Mouse (Mus musculus): Measurements from ENCODE around the gene Letm1. TPM values are rescaled to one million over a fixed set of nuclear protein-coding genes. Genes with fewer than 3 reads are reported as not detected.

Gene Letm1
- polyA plus RNA-seq, 1 experiment from 2014 or later, result 68.7 TPM

DNA sequence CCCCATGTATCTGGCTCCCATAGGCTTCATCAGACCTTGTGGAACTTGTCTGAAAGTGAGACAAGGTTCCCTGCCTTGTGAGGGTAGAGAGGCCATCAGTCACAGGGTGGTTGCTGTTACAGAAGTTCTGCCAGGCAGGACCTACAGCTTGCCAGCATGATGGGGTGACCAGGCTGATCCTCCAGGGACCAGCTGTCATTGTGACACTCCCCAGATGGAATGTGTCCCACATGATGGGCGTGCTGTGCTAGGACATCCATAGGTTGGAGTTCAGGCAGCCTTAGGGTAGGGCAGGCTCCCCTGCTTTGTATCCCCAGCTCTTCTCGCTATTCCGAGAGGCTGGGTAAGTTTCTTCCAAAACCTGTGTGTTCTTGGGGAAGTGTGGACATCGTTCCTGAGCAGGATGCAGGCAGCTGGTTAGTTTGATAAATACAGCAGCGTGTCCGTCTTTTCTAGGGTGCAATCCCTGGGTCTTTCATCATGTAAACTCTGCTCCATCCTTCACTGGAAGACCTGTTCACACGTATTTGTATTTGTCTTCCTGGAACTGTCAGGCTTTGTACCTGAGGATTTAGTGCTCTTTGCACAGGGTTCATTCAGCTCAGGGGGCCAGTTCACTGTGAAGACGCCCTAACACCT is 61.6 kb downstream of the Letm1 start:
- H3K9ac ChIP-seq (ENCODE audit: low read depth, low read length), result no peak overlapping the region
- no peak for ATAC-seq
- WGBS, result 7% methylated on average over 8 of the region's 8 CpGs
- H3K4me3 ChIP-seq (ENCODE audit: low read length), result peak overlapping the region; percentile 62
- no peaks in the 10 kb centered on the region; the same call in 1 of the 2 replicates for H3K27me3 ChIP-seq (replicated peaks; ENCODE audit: control insufficient read depth, insufficient read depth, low read length)
- peaks cover 20% of the 10 kb centered on the region for H3K4me1 ChIP-seq (ENCODE audit: control insufficient read depth, insufficient read depth, low read depth, low read length)
- no peak overlapping the region for H3K27ac ChIP-seq (ENCODE audit: low read depth, low read length)
- H3K4me2 ChIP-seq (ENCODE audit: low read length), result peak overlapping the region; percentile 99
- no peaks in the 10 kb centered on the region for H3K9me3 ChIP-seq (ENCODE audit: control insufficient read depth, low read length)
- H3K36me3 ChIP-seq (ENCODE audit: control insufficient read depth, insufficient read depth, low read length), result no peaks in the 10 kb centered on the region

DNA sequence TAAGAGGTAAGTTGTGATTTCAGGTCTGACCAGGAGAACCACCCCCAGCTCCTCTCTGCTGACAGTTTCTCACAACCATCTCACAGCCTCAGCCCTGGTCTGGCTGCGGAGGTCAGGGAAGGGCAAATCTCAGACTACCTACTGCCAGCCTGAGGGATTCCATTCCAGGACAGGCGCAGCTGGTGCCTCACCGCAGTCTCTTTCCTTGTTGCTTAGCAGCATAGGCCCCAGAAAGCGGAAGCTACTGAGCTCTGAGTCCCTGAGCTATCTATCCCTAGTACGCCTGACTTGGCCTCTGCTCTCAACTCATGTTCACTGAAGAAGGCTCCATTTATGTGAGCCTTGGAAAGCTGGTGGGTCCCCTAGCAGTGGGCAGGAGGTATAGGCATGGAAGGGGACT is 64.2 kb downstream of the Letm1 start:
- no peaks in the 10 kb centered on the region for H3K36me3 ChIP-seq (ENCODE audit: control insufficient read depth, insufficient read depth, low read length)
- no peak overlapping the region for H3K9ac ChIP-seq (ENCODE audit: low read depth, low read length)
- peaks cover 16% of the 10 kb centered on the region for H3K4me1 ChIP-seq (ENCODE audit: control insufficient read depth, insufficient read depth, low read depth, low read length)
- H3K9me3 ChIP-seq (ENCODE audit: control insufficient read depth, low read length), result no peaks in the 10 kb centered on the region
- no peak overlapping the region for H3K27ac ChIP-seq (ENCODE audit: low read depth, low read length)
- H3K4me2 ChIP-seq (ENCODE audit: low read length), result no peak overlapping the region
- no peak for ATAC-seq
- no peaks in the 10 kb centered on the region; the same call in 1 of the 2 replicates for H3K27me3 ChIP-seq (replicated peaks; ENCODE audit: control insufficient read depth, insufficient read depth, low read length)
- WGBS, result 57% methylated on average over 5 of the region's 5 CpGs
- H3K4me3 ChIP-seq (ENCODE audit: low read length), result no peak overlapping the region

DNA sequence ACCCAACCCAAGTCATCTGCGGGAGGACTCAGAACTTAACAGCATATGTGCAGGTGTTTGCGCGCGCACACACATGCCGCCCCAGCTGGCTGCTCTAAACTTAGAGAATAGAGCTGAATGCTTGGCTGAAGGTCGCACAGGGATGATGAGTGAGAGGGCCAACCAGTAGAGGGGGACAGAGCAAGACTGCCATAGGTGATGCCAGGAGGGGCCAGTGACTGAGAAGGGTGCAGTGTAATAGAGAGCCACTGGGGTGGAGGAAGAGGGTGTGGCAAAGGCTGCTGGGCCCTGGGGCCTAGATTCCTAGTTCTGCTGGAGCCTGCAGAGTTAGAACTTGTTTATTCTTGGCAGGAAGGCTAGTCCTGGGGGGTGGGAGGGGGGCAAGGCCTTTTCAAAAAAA is 66.2 kb downstream of the Letm1 start:
- H3K36me3 ChIP-seq (ENCODE audit: control insufficient read depth, insufficient read depth, low read length), result no peaks in the 10 kb centered on the region
- WGBS, result 85% methylated on average over 6 of the region's 6 CpGs
- H3K9me3 ChIP-seq (ENCODE audit: control insufficient read depth, low read length), result no peaks in the 10 kb centered on the region
- H3K9ac ChIP-seq (ENCODE audit: low read depth, low read length), result no peak overlapping the region
- no peak overlapping the region for H3K27ac ChIP-seq (ENCODE audit: low read depth, low read length)
- no peak overlapping the region for H3K4me3 ChIP-seq (ENCODE audit: low read length)
- H3K4me2 ChIP-seq (ENCODE audit: low read length), result no peak overlapping the region
- H3K4me1 ChIP-seq (ENCODE audit: control insufficient read depth, insufficient read depth, low read depth, low read length), result peaks cover 2% of the 10 kb centered on the region; the same call in 1 of the 2 replicates
- no peak for ATAC-seq
- no peaks in the 10 kb centered on the region; the same call in 1 of the 2 replicates for H3K27me3 ChIP-seq (replicated peaks; ENCODE audit: control insufficient read depth, insufficient read depth, low read length)

DNA sequence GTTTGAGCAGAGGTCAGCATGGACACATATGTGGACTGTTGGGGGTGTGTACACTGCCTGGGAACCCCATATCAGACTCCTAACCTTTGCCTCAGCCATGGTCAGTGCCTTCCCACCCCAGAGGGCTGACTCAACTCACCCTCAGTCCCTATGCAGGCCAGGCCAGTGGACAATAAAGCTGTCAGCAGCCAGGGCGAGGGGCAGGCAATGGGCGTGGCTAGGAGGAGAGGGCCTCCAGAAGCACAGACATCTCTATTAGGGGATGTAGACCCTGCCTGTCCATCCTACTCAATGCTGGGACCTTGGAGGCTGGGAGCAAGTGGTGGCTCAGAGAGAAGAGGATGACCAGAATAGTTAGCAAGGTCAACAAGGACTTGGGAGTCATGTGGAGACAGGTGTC is 67.4 kb downstream of the Letm1 start:
- no peaks in the 10 kb centered on the region for H3K9me3 ChIP-seq (ENCODE audit: control insufficient read depth, low read length)
- WGBS, result 32% methylated on average over 2 of the region's 2 CpGs
- no peak overlapping the region for H3K4me2 ChIP-seq (ENCODE audit: low read length)
- no peak overlapping the region for H3K4me3 ChIP-seq (ENCODE audit: low read length)
- no peak overlapping the region for H3K9ac ChIP-seq (ENCODE audit: low read depth, low read length)
- ATAC-seq, result no peak
- H3K4me1 ChIP-seq (ENCODE audit: control insufficient read depth, insufficient read depth, low read depth, low read length), result no peaks in the 10 kb centered on the region
- no peaks in the 10 kb centered on the region for H3K36me3 ChIP-seq (ENCODE audit: control insufficient read depth, insufficient read depth, low read length)
- H3K27ac ChIP-seq (ENCODE audit: low read depth, low read length), result no peak overlapping the region
- H3K27me3 ChIP-seq (replicated peaks; ENCODE audit: control insufficient read depth, insufficient read depth, low read length), result no peaks in the 10 kb centered on the region

DNA sequence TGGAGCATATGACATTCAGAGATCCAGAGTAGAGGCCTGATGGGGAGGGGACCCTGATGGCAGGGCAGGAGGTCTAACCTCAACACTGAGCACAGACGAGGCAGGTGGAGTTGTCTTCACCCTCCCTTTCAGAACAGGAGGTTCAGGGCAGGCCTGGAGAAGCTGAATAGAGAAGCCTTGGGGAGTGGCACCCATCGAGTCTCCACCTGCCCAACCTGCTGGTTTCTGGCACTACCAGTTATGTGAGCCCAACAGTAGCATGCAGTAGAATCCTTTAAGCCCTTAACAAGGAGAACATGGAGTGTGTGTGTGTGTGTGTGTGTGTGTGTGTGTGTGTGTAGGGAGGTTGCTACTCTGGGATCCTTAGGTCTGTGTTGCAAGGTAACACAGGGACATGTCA is 70.1 kb downstream of the Letm1 start:
- Histone ChIP-seq H3K9ac (ENCODE audit: low read depth, low read length) (no peak overlapping the region), H3K27me3 (replicated peaks; ENCODE audit: control insufficient read depth, insufficient read depth, low read length) (no peaks in the 10 kb centered on the region), H3K4me1 (ENCODE audit: control insufficient read depth, insufficient read depth, low read depth, low read length) (no peaks in the 10 kb centered on the region), H3K27ac (ENCODE audit: low read depth, low read length) (no peak overlapping the region), H3K4me2 (ENCODE audit: low read length) (no peak overlapping the region), H3K36me3 (ENCODE audit: control insufficient read depth, insufficient read depth, low read length) (no peaks in the 10 kb centered on the region), H3K4me3 (ENCODE audit: low read length) (no peak overlapping the region), H3K9me3 (ENCODE audit: control insufficient read depth, low read length) (no peaks in the 10 kb centered on the region)
- ATAC-seq, result no peak
- WGBS, result 79% methylated on average over 2 of the region's 2 CpGs

DNA sequence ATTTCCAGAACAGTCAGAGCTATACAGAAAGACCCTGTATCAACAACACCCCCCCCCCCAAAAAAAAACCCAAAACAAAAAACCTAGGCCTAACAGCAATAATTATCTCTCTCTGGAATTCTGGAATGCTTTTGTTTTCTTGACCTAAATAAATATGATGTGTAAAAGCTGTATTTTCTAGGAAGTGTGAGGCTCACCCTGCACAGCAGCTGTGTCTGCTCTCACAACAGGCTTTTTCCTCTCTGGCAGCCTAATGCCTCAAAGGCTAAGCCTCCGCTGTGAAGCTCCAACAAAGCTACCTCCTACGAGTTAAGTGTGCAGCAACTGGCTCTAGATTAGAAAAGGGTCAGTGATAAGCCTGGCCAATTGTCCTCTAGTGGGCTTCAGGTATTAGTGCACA is 73.6 kb downstream of the Letm1 start:
- Histone ChIP-seq H3K9me3 (ENCODE audit: control insufficient read depth, low read length) (no peaks in the 10 kb centered on the region), H3K27ac (ENCODE audit: low read depth, low read length) (no peak overlapping the region), H3K4me1 (ENCODE audit: control insufficient read depth, insufficient read depth, low read depth, low read length) (peaks cover 16% of the 10 kb centered on the region; the same call in 1 of the 2 replicates), H3K9ac (ENCODE audit: low read depth, low read length) (no peak overlapping the region), H3K4me3 (ENCODE audit: low read length) (no peak overlapping the region), H3K36me3 (ENCODE audit: control insufficient read depth, insufficient read depth, low read length) (no peaks in the 10 kb centered on the region), H3K27me3 (replicated peaks; ENCODE audit: control insufficient read depth, insufficient read depth, low read length) (0 out of 2 replicates have a peak, but pooled peaks cover 2% of the 10 kb centered on the region), H3K4me2 (ENCODE audit: low read length) (no peak overlapping the region)
- 28% methylated on average over 2 of the region's 2 CpGs for WGBS
- ATAC-seq, result no peak

DNA sequence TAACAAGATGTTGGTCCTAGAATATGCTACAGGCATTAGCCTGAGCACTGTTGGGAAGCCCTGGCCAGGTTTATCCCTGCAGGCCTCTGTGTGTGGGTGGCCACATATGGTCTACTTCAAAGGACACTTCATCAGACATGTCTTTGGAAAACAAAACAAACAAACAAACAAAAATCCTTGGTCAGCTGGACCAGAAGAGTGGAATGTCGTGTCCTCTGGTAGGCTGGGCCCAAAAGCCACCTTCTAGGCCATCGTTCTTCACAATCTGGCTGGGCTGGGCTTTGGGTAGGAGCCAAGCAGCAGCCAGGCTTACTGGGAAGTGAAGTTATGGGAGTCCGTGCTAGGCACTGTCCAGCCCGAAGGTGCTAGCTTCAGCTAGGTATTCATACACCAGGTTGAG is 75.5 kb downstream of the Letm1 start:
- Histone ChIP-seq H3K9me3 (ENCODE audit: control insufficient read depth, low read length) (no peaks in the 10 kb centered on the region), H3K27ac (ENCODE audit: low read depth, low read length) (no peak overlapping the region), H3K4me2 (ENCODE audit: low read length) (no peak overlapping the region), H3K27me3 (replicated peaks; ENCODE audit: control insufficient read depth, insufficient read depth, low read length) (0 out of 2 replicates have a peak, but pooled peaks cover 2% of the 10 kb centered on the region), H3K36me3 (ENCODE audit: control insufficient read depth, insufficient read depth, low read length) (no peaks in the 10 kb centered on the region), H3K9ac (ENCODE audit: low read depth, low read length) (no peak overlapping the region), H3K4me1 (ENCODE audit: control insufficient read depth, insufficient read depth, low read depth, low read length) (peaks cover 16% of the 10 kb centered on the region; the same call in 1 of the 2 replicates), H3K4me3 (ENCODE audit: low read length) (no peak overlapping the region)
- ATAC-seq, result no peak
- WGBS, result 59% methylated on average over 4 of the region's 4 CpGs

DNA sequence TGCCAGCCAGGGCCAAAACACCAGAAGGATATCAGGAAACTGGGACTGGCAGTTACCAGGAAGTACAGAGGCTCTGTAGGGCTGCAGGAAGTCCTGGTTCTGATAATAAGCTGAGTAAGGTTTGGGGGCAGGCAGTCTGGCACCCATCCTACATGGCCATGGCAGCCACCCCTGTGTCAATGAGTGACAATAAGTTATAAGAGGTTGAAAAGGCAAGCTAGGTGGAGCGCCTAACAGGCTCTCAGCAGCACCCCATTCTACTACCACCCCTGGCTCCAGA is 76.3 kb downstream of the Letm1 start:
- peak overlapping the region; percentile 76; the same call in 1 of the 2 replicates for H3K27ac ChIP-seq (ENCODE audit: low read depth, low read length)
- peak overlapping the region; percentile 31; the same call in 1 of the 2 replicates for H3K9ac ChIP-seq (ENCODE audit: low read depth, low read length)
- H3K4me1 ChIP-seq (ENCODE audit: control insufficient read depth, insufficient read depth, low read depth, low read length), result peaks cover 16% of the 10 kb centered on the region; the same call in 1 of the 2 replicates
- H3K27me3 ChIP-seq (replicated peaks; ENCODE audit: control insufficient read depth, insufficient read depth, low read length), result 0 out of 2 replicates have a peak, but pooled peaks cover 2% of the 10 kb centered on the region
- H3K9me3 ChIP-seq (ENCODE audit: control insufficient read depth, low read length), result no peaks in the 10 kb centered on the region
- no peak for ATAC-seq
- no peak overlapping the region for H3K4me2 ChIP-seq (ENCODE audit: low read length)
- WGBS, result 86% methylated on average over 1 of the region's 1 CpGs
- H3K4me3 ChIP-seq (ENCODE audit: low read length), result no peak overlapping the region
- no peaks in the 10 kb centered on the region for H3K36me3 ChIP-seq (ENCODE audit: control insufficient read depth, insufficient read depth, low read length)

DNA sequence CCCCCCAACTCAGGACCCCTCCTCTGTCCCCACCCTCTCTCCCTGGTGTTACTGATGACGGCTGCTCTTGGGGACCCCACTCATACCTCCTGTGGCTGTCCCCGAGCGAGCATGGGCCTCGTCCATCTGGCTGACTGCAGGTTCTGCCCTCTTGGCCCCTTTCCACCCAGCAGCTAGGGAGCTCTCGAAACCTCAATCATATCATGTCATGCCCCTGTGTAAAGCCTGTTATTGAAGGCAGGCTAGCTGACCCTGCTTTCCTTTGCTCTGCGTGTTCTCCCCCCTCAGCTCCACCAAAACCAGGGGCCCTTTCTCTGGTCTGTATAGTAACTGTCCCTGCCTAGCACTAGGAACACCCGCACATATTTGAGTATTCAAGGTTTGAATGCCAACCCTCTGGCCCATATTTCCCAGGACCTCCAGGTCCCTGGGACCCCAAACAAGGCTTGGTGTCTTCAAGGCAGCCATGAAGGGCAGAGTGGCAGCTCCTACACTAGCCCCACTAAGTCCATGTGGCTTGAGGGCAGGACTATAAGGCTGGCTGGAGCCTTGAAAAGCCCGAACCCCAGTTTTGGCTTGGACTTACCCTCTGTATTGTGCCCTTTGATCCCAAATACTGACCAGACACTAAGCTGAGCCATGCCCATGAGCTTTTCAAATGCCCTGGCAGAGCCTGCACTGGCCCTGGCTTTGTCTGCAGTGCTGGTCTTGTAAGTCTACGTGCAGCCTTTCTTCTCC is 76.8 kb downstream of the Letm1 start:
- Histone ChIP-seq H3K9ac (ENCODE audit: low read depth, low read length) (peak overlapping the region; percentile 31; the same call in 1 of the 2 replicates), H3K4me1 (ENCODE audit: control insufficient read depth, insufficient read depth, low read depth, low read length) (peaks cover 16% of the 10 kb centered on the region; the same call in 1 of the 2 replicates), H3K9me3 (ENCODE audit: control insufficient read depth, low read length) (no peaks in the 10 kb centered on the region), H3K4me3 (ENCODE audit: low read length) (no peak overlapping the region), H3K27me3 (replicated peaks; ENCODE audit: control insufficient read depth, insufficient read depth, low read length) (0 out of 2 replicates have a peak, but pooled peaks cover 2% of the 10 kb centered on the region), H3K36me3 (ENCODE audit: control insufficient read depth, insufficient read depth, low read length) (no peaks in the 10 kb centered on the region), H3K4me2 (ENCODE audit: low read length) (no peak overlapping the region), H3K27ac (ENCODE audit: low read depth, low read length) (peak overlapping the region; percentile 76)
- 13% methylated on average over 9 of the region's 9 CpGs for WGBS
- ATAC-seq, result no peak

All from hindbrain, embryonic 16.5 days (tissue).